ENCODE assay signal across 9 mouse cellular contexts in the genomic region with DNA sequence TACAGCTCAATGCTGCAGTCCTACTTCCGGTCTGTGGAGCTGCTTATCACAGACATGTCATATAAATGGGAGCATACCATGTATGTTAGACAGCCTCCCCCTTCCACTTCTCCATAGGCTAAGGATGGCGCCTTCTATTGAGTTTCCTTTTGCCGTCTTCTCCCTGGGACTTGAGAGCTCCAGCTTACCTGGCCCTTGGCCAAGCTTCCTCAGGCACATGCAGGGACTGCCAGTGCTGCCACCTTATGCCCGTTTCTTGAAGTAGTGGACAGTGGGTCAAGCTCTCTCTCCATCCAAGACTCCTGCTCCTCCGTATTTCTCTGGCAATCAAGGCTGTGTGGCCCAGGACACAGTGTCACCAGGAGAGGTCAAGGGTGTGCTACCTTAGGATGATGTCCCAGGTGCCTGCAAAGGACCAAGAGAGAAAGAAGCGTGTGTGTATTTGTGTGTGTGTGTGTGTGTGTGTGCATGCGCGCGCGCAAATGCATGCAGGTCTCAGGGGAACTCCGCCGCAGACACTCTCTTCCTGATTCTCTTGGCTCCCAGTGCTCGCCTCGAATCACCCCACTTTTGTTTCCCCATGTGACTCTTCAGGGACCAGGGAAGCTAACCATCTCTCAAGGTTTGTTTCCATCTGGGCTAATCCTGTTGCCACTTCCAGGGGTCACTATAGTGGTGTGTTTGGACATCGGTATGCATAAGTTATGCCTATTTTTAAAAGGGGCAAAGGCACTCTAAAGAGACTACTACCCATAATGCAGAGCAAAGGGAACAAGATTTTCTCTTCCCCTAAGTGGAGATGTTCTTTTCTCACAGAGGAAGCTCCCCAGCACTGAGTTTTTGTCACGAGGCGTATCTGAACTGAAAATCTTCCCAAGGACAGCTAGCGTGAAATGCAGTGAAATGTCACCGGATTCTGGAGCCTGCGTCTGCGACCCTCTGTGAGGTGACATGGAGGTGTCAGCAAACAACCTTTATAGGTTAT. TPM values are rescaled to one million over a fixed set of nuclear protein-coding genes. Genes with fewer than 3 reads are reported as not detected.
A peak's percentile ranks its signal among the peaks of the same experiment; 100 is the strongest.
DNase-seq lines count a peak whose midpoint lies in the region; ATAC-seq and TF ChIP-seq lines count a peak whose summit lies in the region.
"Had no signal": no experiment of that assay in that cellular context is flagged by ENCODE, and none has a peak within 500 bp of the region (broad histone marks: within the 10 kb centered on the region; RNA-seq: fewer than 3 reads in every experiment).

No protein-coding gene starts in this region.

- 87% methylated on average over 21 of the region's 21 CpGs for WGBS in hindbrain, embryonic 10.5 days

- no peak overlapping the region; the same call in 1 of the 2 replicates for H3K4me3 ChIP-seq in layer of hippocampus, adult 2 months
- no peak overlapping the region for H3K4me3 ChIP-seq in hindbrain, embryonic 10.5 days
- H3K4me3 ChIP-seq: stomach, embryonic 15.5 days had no signal

- peak; percentile 77 for TF ChIP-seq CTCF in layer of hippocampus, adult 2 months (conservative IDR thresholded peaks at IDR 0.05)

- H3K27ac ChIP-seq in layer of hippocampus, adult 2 months, result no peak overlapping the region
- H3K27ac ChIP-seq in hindbrain, embryonic 10.5 days, result no peak overlapping the region
- H3K27ac ChIP-seq: stomach, embryonic 15.5 days had no signal

- ATAC-seq in megakaryocyte, adult 5-6 weeks (ENCODE audit: poor library complexity, severe bottlenecking), result peak; percentile 94

- no peaks in the 10 kb centered on the region for H3K36me3 ChIP-seq in hindbrain, embryonic 10.5 days
- H3K36me3 ChIP-seq: stomach, embryonic 15.5 days had no signal

- H3K9me3 ChIP-seq in hindbrain, embryonic 10.5 days, result no peaks in the 10 kb centered on the region
- H3K9me3 ChIP-seq: stomach, embryonic 15.5 days had no signal

- H3K4me1 ChIP-seq in hindbrain, embryonic 10.5 days (replicated peaks), result no peaks in the 10 kb centered on the region
- H3K4me1 ChIP-seq: stomach, embryonic 15.5 days had no signal

- no peaks in the 10 kb centered on the region for H3K27me3 ChIP-seq in hindbrain, embryonic 10.5 days (ENCODE audit: insufficient read depth, poor library complexity, severe bottlenecking)
- H3K27me3 ChIP-seq: stomach, embryonic 15.5 days had no signal

- peak; percentile 46 for DNase-seq in 3134 (ENCODE audit: extremely low read depth, insufficient read length, low spot score)
- peak; percentile 63 to 67 for DNase-seq in B cell, adult 2 months
- peak; percentile 94 to 95 for DNase-seq in cerebellum, adult 18-20 months
- DNase-seq in gastrocnemius, postnatal 4 days (ENCODE audit: low spot score in 2 of 2), result peak; percentile 33 to 67
- DNase-seq in layer of hippocampus, adult 2 months (ENCODE audit: low spot score in 2 of 2), result peak; percentile 62 to 71
- DNase-seq in spleen, postnatal 4 days (ENCODE audit: low spot score in 2 of 2), result peak; percentile 47 to 65
- DNase-seq in hindbrain, embryonic 10.5 days (ENCODE audit: low spot score), result no peak

RNA-seq across cellular contexts. Expression of a gene that starts 18.3 kb away (rescaled TPM):
- 10 to 100 TPM; 55.0 to 55.5 TPM for total RNA-seq in gastrocnemius, postnatal 4 days (2021)
- 10 to 100 TPM; 83.2 to 88.6 TPM for total RNA-seq in layer of hippocampus, adult 2 months (2021)
- total RNA-seq in megakaryocyte, adult 5-6 weeks (2015), result 95.9 and 112 TPM in 2 replicates
- 29.7 and 40.6 TPM in 2 replicates for total RNA-seq in megakaryocyte, adult 5-6 weeks (2017)
- 36.0 and 37.5 TPM in 2 replicates for polyA plus RNA-seq in hindbrain, embryonic 10.5 days (2016; fragmentation: Nextera tagmentation; extraction: Ambion mirVana)
